Mouse (Mus musculus): ENCODE measurements at regions not wholly inside any gene's neighbourhood (a gene's known extent, or its start where the extent isn't known, plus 50 kb on each side); places are given as distances from the start of the nearest gene placed in this dataset.

DNA sequence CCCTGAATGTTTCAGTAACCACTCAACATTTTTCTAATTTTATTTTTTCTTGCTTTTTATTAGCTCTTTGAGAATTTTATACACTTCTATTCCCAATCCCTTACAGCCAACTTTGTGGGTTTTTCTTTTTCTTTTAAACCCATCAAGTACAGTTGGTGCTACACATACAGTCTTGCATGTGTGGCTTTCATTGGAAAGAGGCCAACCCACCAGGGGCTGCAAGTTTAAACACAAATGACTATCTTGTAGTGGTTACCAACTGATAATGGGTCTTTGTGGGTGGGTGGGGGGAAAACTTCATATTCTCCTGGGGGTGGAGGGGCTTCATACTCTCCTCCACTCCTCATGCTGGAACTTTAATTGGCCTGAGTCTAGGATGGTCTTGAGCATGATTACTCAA, 110.5 kb upstream of the Atg10 start:
- TF ChIP-seq CTCF (IDR thresholded peaks at IDR 0.05; ENCODE audit: extremely low read depth, insufficient read depth, insufficient read length, insufficient replicate concordance) (no peak), POLR2A (IDR thresholded peaks at IDR 0.05; ENCODE audit: low read depth, low read length) (no peak)
